Mouse (Mus musculus): ENCODE measurements around the gene Wfdc8. TPM values are rescaled to one million over a fixed set of nuclear protein-coding genes. Genes with fewer than 3 reads are reported as not detected.

The Wfdc8 gene
- polyA plus RNA-seq, 2 experiments from 2014 or later, result not detected

GRCm38 (mm10) chr2:164562391-164563188 is 50.8 kb downstream of the Wfdc8 start, which contains the start of gene Wfdc2:
Gene Wfdc2, plus strand, starts transcription at chr2:164562413.
- no peak for ATAC-seq

GRCm38 (mm10) chr2:164560106-164560505 is 53.3 kb downstream of the Wfdc8 start:
- no peak for ATAC-seq

- ATAC-seq, result peak; percentile 53
These were observed 54.3 kb downstream of the Wfdc8 start for GRCm38 (mm10) chr2:164558991-164559645.

GRCm38 (mm10) chr2:164558426-164558825 is 55.0 kb downstream of the Wfdc8 start:
- ATAC-seq, result no peak

GRCm38 (mm10) chr2:164551502-164551901 is 61.9 kb downstream of the Wfdc8 start:
- ATAC-seq, result no peak

GRCm38 (mm10) chr2:164550895-164551269 is 62.5 kb downstream of the Wfdc8 start:
- ATAC-seq, result peak; percentile 68

GRCm38 (mm10) chr2:164549963-164550894 is 63.2 kb downstream of the Wfdc8 start:
- ATAC-seq, result no peak

GRCm38 (mm10) chr2:164549338-164549737 is 64.1 kb downstream of the Wfdc8 start:
- ATAC-seq, result no peak

Other genes starting within 250 kb of the Wfdc8 start
- gene Slpi, start 224.5 kb downstream of the Wfdc8 start, polyA plus RNA-seq (2017; shearing (Covaris generic)), result 1 to 10 TPM in 1 of 2 experiments, under 1 TPM in 1; 0.75 to 1.1 TPM
- not detected for gene Rbpjl, start 210.5 kb downstream of the Wfdc8 start, polyA plus RNA-seq (2017; shearing (Covaris generic))
- gene Matn4, start 208.5 kb downstream of the Wfdc8 start, polyA plus RNA-seq (2017; shearing (Covaris generic)), result not detected
- gene Sdc4, start 169.7 kb downstream of the Wfdc8 start, polyA plus RNA-seq (2017; shearing (Covaris generic)), result 10 to 100 TPM; 69.7 to 93.7 TPM
- gene Sys1, start 156.7 kb downstream of the Wfdc8 start, polyA plus RNA-seq (2017; shearing (Covaris generic)), result 10 to 100 TPM in 1 of 2 experiments, 1 to 10 TPM in 1; 8.8 to 15.1 TPM
- gene Gm20458, start 152.7 kb downstream of the Wfdc8 start, polyA plus RNA-seq (2017; shearing (Covaris generic)), result not detected
- gene Trp53tg5, start 139.9 kb downstream of the Wfdc8 start, polyA plus RNA-seq (2017; shearing (Covaris generic)), result not detected
- 1 to 10 TPM; 3.7 to 4.5 TPM for gene Dbndd2, start 127.5 kb downstream of the Wfdc8 start, polyA plus RNA-seq (2017; shearing (Covaris generic))
- 10 to 100 TPM; 17.0 to 27.0 TPM for gene Pigt, start 116.1 kb downstream of the Wfdc8 start, polyA plus RNA-seq (2017; shearing (Covaris generic))
- 1 to 10 TPM; 2.2 to 3.0 TPM for gene Wfdc2, start 51.2 kb downstream of the Wfdc8 start, polyA plus RNA-seq (2017; shearing (Covaris generic))
- gene Spint3, start 40.2 kb downstream of the Wfdc8 start, polyA plus RNA-seq (2017; shearing (Covaris generic)), result not detected
- gene Wfdc6a, start 28.2 kb downstream of the Wfdc8 start, polyA plus RNA-seq (2017; shearing (Covaris generic)), result not detected
- gene Eppin, start 20.0 kb downstream of the Wfdc8 start, polyA plus RNA-seq (2017; shearing (Covaris generic)), result not detected
- gene Wfdc6b, start 104 bp downstream of the Wfdc8 start, polyA plus RNA-seq (2017; shearing (Covaris generic)), result not detected
- gene Wfdc16, start 25.2 kb upstream of the Wfdc8 start, polyA plus RNA-seq (2017; shearing (Covaris generic)), result not detected
- not detected for gene Wfdc10, start 42.4 kb upstream of the Wfdc8 start, polyA plus RNA-seq (2017; shearing (Covaris generic))
- gene Wfdc9, start 43.0 kb upstream of the Wfdc8 start, polyA plus RNA-seq (2017; shearing (Covaris generic)), result not detected
- not detected for gene Wfdc11, start 60.5 kb upstream of the Wfdc8 start, polyA plus RNA-seq (2017; shearing (Covaris generic))
- not detected for gene Wfdc13, start 71.5 kb upstream of the Wfdc8 start, polyA plus RNA-seq (2017; shearing (Covaris generic))
- gene Spint4, start 84.9 kb upstream of the Wfdc8 start, polyA plus RNA-seq (2017; shearing (Covaris generic)), result not detected
- not detected for gene Spint5, start 101.7 kb upstream of the Wfdc8 start, polyA plus RNA-seq (2017; shearing (Covaris generic))
- not detected for gene Wfdc3, start 132.3 kb upstream of the Wfdc8 start, polyA plus RNA-seq (2017; shearing (Covaris generic))
- gene Dnttip1, start 132.4 kb upstream of the Wfdc8 start, polyA plus RNA-seq (2017; shearing (Covaris generic)), result 1 to 10 TPM; 3.8 to 7.3 TPM
- gene Ube2c, start 156.3 kb upstream of the Wfdc8 start, polyA plus RNA-seq (2017; shearing (Covaris generic)), result 10 to 100 TPM in 1 of 2 experiments, 1 to 10 TPM in 1; 7.7 to 11.4 TPM
- gene Tnnc2, start 166.3 kb upstream of the Wfdc8 start, polyA plus RNA-seq (2017; shearing (Covaris generic)), result not detected
- 1 to 10 TPM; 4.9 to 7.7 TPM for gene Snx21, start 172.2 kb upstream of the Wfdc8 start, polyA plus RNA-seq (2017; shearing (Covaris generic))
- gene Acot8, start 191.3 kb upstream of the Wfdc8 start, polyA plus RNA-seq (2017; shearing (Covaris generic)), result 10 to 100 TPM; 32.5 to 42.2 TPM
- 1 to 10 TPM; 7.0 to 8.1 TPM for gene Zswim3, start 191.5 kb upstream of the Wfdc8 start, polyA plus RNA-seq (2017; shearing (Covaris generic))
- 10 to 100 TPM; 20.9 to 30.5 TPM for gene Zswim1, start 209.1 kb upstream of the Wfdc8 start, polyA plus RNA-seq (2017; shearing (Covaris generic))
- not detected for gene Spata25, start 214.9 kb upstream of the Wfdc8 start, polyA plus RNA-seq (2017; shearing (Covaris generic))
- 100 to 1,000 TPM; 211 to 247 TPM for gene Ctsa, start 219.2 kb upstream of the Wfdc8 start, polyA plus RNA-seq (2017; shearing (Covaris generic))
- 1 to 10 TPM in 1 of 2 experiments, under 1 TPM in 1; 0.65 to 1.6 TPM for gene Neurl2, start 219.8 kb upstream of the Wfdc8 start, polyA plus RNA-seq (2017; shearing (Covaris generic))
- gene Pltp, start 244.1 kb upstream of the Wfdc8 start, polyA plus RNA-seq (2017; shearing (Covaris generic)), result under 1 TPM; 0.34 to 0.98 TPM

Data from CD4-positive, CD25-positive, alpha-beta regulatory T cell, adult 4 months (primary cell).